Mouse (Mus musculus) liver, adult 2 months (tissue): Measurements from ENCODE around the gene Tead1.

Experiments
- CTCF ChIP-seq: fragments of 200-500 bp; IDR thresholded peaks from 2 replicates; pipeline ENCODE4 v1.5.1; 2011; ENCODE audit warnings: low read depth, low read length, control low read depth
- POLR2A ChIP-seq: fragments of 200-500 bp; IDR thresholded peaks from 2 replicates; pipeline ENCODE4 v1.6.1; 2011; ENCODE audit warnings: low read length, control low read depth; ENCODE audit not compliant: insufficient read depth; ENCODE audit errors: extremely low read depth

- no peak for TF ChIP-seq POLR2A
- TF ChIP-seq CTCF: no peak
Observed at GRCm38 (mm10) chr7:112752311-112752710, 73.2 kb downstream of the Tead1 start.
